Mouse (Mus musculus): ENCODE measurements at regions not wholly inside any gene's neighbourhood (a gene's known extent, or its start where the extent isn't known, plus 50 kb on each side); places are given as distances from the start of the nearest gene placed in this dataset.

GRCm38 (mm10) chr10:47185487-47185886 is 1607.9 kb downstream of the Hace1 start:
- in situ Hi-C loops (cut with MboI, MseI): no loop called here

- in situ Hi-C loops (cut with MboI, MseI): loop anchor here in 1 of 2 experiments (5.0 kb wide), 1 partner anchor 79 kb away; no protein-coding TSS in a partner anchor
These were observed 1638.6 kb downstream of the Hace1 start for GRCm38 (mm10) chr10:47216204-47216603.

GRCm38 (mm10) chr10:47263039-47263438 is 1685.4 kb downstream of the Hace1 start:
- in situ Hi-C loops (cut with MboI, MseI): no loop called here

GRCm38 (mm10) chr10:47285700-47286099 is 1708.1 kb downstream of the Hace1 start:
- in situ Hi-C loops (cut with MboI, MseI): no loop called here

- in situ Hi-C loops (cut with MboI, MseI): no loop called here
These were observed 1722.5 kb downstream of the Hace1 start for GRCm38 (mm10) chr10:47300097-47300496.
